Mouse (Mus musculus): Measurements from ENCODE around the gene Ankib1.

DNA sequence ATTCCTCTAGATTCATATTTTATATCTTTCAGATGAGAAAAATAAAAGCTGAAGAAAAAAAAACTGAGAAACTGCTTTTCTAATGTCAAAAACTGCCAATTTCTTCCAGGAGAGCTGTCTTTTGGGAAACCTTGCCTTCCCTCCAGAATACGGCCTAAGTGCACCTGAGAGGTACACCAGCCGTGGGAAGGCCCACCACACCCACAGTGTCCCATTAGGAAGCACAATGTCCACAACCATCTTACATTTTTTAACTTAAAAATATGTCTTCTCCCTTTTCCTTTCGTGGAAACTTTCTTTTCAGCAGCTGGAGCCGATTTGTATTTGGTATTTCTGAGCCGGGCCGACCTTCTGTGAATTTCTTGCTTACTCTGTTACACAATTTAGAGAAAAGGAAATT is 156.2 kb downstream of the Ankib1 start:
- TF ChIP-seq MYC (IDR thresholded peaks at IDR 0.05; ENCODE audit: low read depth, low read length) = no peak
- no peak for TF ChIP-seq ELF1 (IDR thresholded peaks at IDR 0.05; ENCODE audit: low read depth, low read length)
- no peak for TF ChIP-seq POLR2A (IDR thresholded peaks at IDR 0.05; ENCODE audit: control insufficient read depth in 1 of 2, insufficient read depth in 1 of 2, low read depth in 1 of 2, low read length in 2 of 2, poor library complexity in 1 of 2)
- no peak for TF ChIP-seq RCOR1 (IDR thresholded peaks at IDR 0.05; ENCODE audit: low read depth, low read length)
- TF ChIP-seq E2F4 (IDR thresholded peaks at IDR 0.05; ENCODE audit: borderline replicate concordance, low read depth, low read length) = no peak
- TF ChIP-seq HCFC1 (IDR thresholded peaks at IDR 0.05; ENCODE audit: low read depth, low read length) = no peak
